Mouse (Mus musculus): Measurements from ENCODE around the gene Alpl. TPM values are rescaled to one million over a fixed set of nuclear protein-coding genes. Genes with fewer than 3 reads are reported as not detected.

Alpl gene
- polyA plus RNA-seq, 1 experiment: 0.07 TPM

- Histone ChIP-seq H3K36me3 (ENCODE audit: control insufficient read depth, insufficient read depth) (no peaks in the 10 kb centered on the region), H3K79me2 (ENCODE audit: control insufficient read depth, insufficient read depth) (no peaks in the 10 kb centered on the region), H3K27me3 (ENCODE audit: control insufficient read depth, insufficient read depth, insufficient read length) (peaks cover 8% of the 10 kb centered on the region), H3K4me3 (no peak overlapping the region), H3K4me2 (ENCODE audit: low read depth) (no peak overlapping the region), H3ac (ENCODE audit: control insufficient read depth, insufficient read length) (no peak overlapping the region)
- no peak for TF ChIP-seq SRF (IDR thresholded peaks at IDR 0.05; ENCODE audit: control insufficient read depth, insufficient read length, low read depth)
- TF ChIP-seq TCF12 (IDR thresholded peaks at IDR 0.05; ENCODE audit: insufficient read depth, poor library complexity, severe bottlenecking): no peak
- no peak for TF ChIP-seq POLR2AphosphoS2 (IDR thresholded peaks at IDR 0.05; ENCODE audit: insufficient read length, low read depth)
- no peak for TF ChIP-seq E2F4 (IDR thresholded peaks at IDR 0.05; ENCODE audit: insufficient read depth)
- no peak for TF ChIP-seq USF1 (IDR thresholded peaks at IDR 0.05; ENCODE audit: low read depth)
- TF ChIP-seq REST (IDR thresholded peaks at IDR 0.05; ENCODE audit: insufficient read depth, insufficient read length): no peak
- no peak for TF ChIP-seq MYOG (IDR thresholded peaks at IDR 0.05; ENCODE audit: control insufficient read depth in 1 of 3, insufficient read depth in 1 of 3, insufficient read length in 2 of 3, low read depth in 2 of 3)
- no peak for TF ChIP-seq TCF3 (IDR thresholded peaks at IDR 0.05; ENCODE audit: insufficient read length, low read depth)
- TF ChIP-seq CEBPB (IDR thresholded peaks at IDR 0.05; ENCODE audit: insufficient read depth, poor library complexity, severe bottlenecking): no peak
- no peak for TF ChIP-seq POLR2A (IDR thresholded peaks at IDR 0.05; ENCODE audit: insufficient read length, low read depth)
- TF ChIP-seq MAX (IDR thresholded peaks at IDR 0.05; ENCODE audit: low read depth): no peak
- TF ChIP-seq MYOD1 (IDR thresholded peaks at IDR 0.05; ENCODE audit: control insufficient read depth in 1 of 3, insufficient read length in 2 of 3, low read depth in 2 of 3): no peak
Measured at GRCm38 (mm10) chr4:137824881-137825280, 28.7 kb upstream of the Alpl start.

GRCm38 (mm10) chr4:137823542-137823941 is 27.4 kb upstream of the Alpl start:
- no peak overlapping the region for H3K4me2 ChIP-seq (ENCODE audit: low read depth)
- H3K36me3 ChIP-seq (ENCODE audit: control insufficient read depth, insufficient read depth): no peaks in the 10 kb centered on the region
- H3K79me2 ChIP-seq (ENCODE audit: control insufficient read depth, insufficient read depth): no peaks in the 10 kb centered on the region
- no peak overlapping the region for H3ac ChIP-seq (ENCODE audit: control insufficient read depth, insufficient read length)
- no peaks in the 10 kb centered on the region for H3K27me3 ChIP-seq (ENCODE audit: control insufficient read depth, insufficient read depth, insufficient read length)
- TF ChIP-seq TCF12 (IDR thresholded peaks at IDR 0.05; ENCODE audit: insufficient read depth, poor library complexity, severe bottlenecking) (no peak), E2F4 (IDR thresholded peaks at IDR 0.05; ENCODE audit: insufficient read depth) (no peak), USF1 (IDR thresholded peaks at IDR 0.05; ENCODE audit: low read depth) (no peak), REST (IDR thresholded peaks at IDR 0.05; ENCODE audit: insufficient read depth, insufficient read length) (no peak), CEBPB (IDR thresholded peaks at IDR 0.05; ENCODE audit: insufficient read depth, poor library complexity, severe bottlenecking) (no peak), POLR2AphosphoS2 (IDR thresholded peaks at IDR 0.05; ENCODE audit: insufficient read length, low read depth) (no peak), MAX (IDR thresholded peaks at IDR 0.05; ENCODE audit: low read depth) (no peak), TCF3 (IDR thresholded peaks at IDR 0.05; ENCODE audit: insufficient read length, low read depth) (no peak), MYOG (IDR thresholded peaks at IDR 0.05; ENCODE audit: control insufficient read depth in 1 of 3, insufficient read depth in 1 of 3, insufficient read length in 2 of 3, low read depth in 2 of 3) (no peak), MYOD1 (IDR thresholded peaks at IDR 0.05; ENCODE audit: control insufficient read depth in 1 of 3, insufficient read length in 2 of 3, low read depth in 2 of 3) (no peak), SRF (IDR thresholded peaks at IDR 0.05; ENCODE audit: control insufficient read depth, insufficient read length, low read depth) (no peak), POLR2A (IDR thresholded peaks at IDR 0.05; ENCODE audit: insufficient read length, low read depth) (no peak)
- no peak overlapping the region for H3K4me3 ChIP-seq

- Histone ChIP-seq H3K27me3 (ENCODE audit: control insufficient read depth, insufficient read depth, insufficient read length) (no peaks in the 10 kb centered on the region), H3K79me2 (ENCODE audit: control insufficient read depth, insufficient read depth) (no peaks in the 10 kb centered on the region), H3ac (ENCODE audit: control insufficient read depth, insufficient read length) (no peak overlapping the region), H3K36me3 (ENCODE audit: control insufficient read depth, insufficient read depth) (no peaks in the 10 kb centered on the region), H3K4me3 (no peak overlapping the region), H3K4me2 (ENCODE audit: low read depth) (no peak overlapping the region)
- no peak for TF ChIP-seq TCF12 (IDR thresholded peaks at IDR 0.05; ENCODE audit: insufficient read depth, poor library complexity, severe bottlenecking)
- no peak for TF ChIP-seq E2F4 (IDR thresholded peaks at IDR 0.05; ENCODE audit: insufficient read depth)
- TF ChIP-seq MAX (IDR thresholded peaks at IDR 0.05; ENCODE audit: low read depth): no peak
- TF ChIP-seq MYOG (IDR thresholded peaks at IDR 0.05; ENCODE audit: control insufficient read depth in 1 of 3, insufficient read depth in 1 of 3, insufficient read length in 2 of 3, low read depth in 2 of 3): no peak
- no peak for TF ChIP-seq POLR2AphosphoS2 (IDR thresholded peaks at IDR 0.05; ENCODE audit: insufficient read length, low read depth)
- TF ChIP-seq CEBPB (IDR thresholded peaks at IDR 0.05; ENCODE audit: insufficient read depth, poor library complexity, severe bottlenecking): no peak
- no peak for TF ChIP-seq MYOD1 (IDR thresholded peaks at IDR 0.05; ENCODE audit: control insufficient read depth in 1 of 3, insufficient read length in 2 of 3, low read depth in 2 of 3)
- no peak for TF ChIP-seq REST (IDR thresholded peaks at IDR 0.05; ENCODE audit: insufficient read depth, insufficient read length)
- no peak for TF ChIP-seq TCF3 (IDR thresholded peaks at IDR 0.05; ENCODE audit: insufficient read length, low read depth)
- no peak for TF ChIP-seq SRF (IDR thresholded peaks at IDR 0.05; ENCODE audit: control insufficient read depth, insufficient read length, low read depth)
- TF ChIP-seq POLR2A (IDR thresholded peaks at IDR 0.05; ENCODE audit: insufficient read length, low read depth): no peak
- no peak for TF ChIP-seq USF1 (IDR thresholded peaks at IDR 0.05; ENCODE audit: low read depth)
Measured at GRCm38 (mm10) chr4:137822537-137822936, 26.4 kb upstream of the Alpl start.

DNA sequence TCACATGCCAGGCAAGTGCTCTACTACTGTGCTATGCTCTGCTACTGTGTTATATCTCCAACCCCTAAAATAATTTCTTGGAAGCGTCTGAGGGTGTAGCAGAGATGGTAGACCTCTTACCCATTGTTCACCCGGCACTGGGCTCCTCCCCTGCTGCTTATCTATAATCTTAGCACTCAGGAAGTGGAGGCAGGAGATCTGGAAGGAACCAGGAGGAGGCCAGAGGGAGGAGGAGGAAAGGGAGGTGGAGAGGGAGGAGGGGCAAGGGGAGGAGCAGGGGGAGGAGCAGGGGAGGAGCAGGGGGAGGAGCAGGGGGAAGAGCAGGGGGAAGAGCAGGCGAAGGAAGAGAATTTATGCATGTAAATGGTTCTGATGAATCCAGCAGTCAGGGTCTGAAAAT is 24.5 kb upstream of the Alpl start:
- Histone ChIP-seq H3ac (ENCODE audit: control insufficient read depth, insufficient read length) (no peak overlapping the region), H3K4me3 (no peak overlapping the region), H3K36me3 (ENCODE audit: control insufficient read depth, insufficient read depth) (no peaks in the 10 kb centered on the region), H3K4me2 (ENCODE audit: low read depth) (no peak overlapping the region), H3K79me2 (ENCODE audit: control insufficient read depth, insufficient read depth) (no peaks in the 10 kb centered on the region), H3K27me3 (ENCODE audit: control insufficient read depth, insufficient read depth, insufficient read length) (no peaks in the 10 kb centered on the region)
- TF ChIP-seq POLR2AphosphoS2 (IDR thresholded peaks at IDR 0.05; ENCODE audit: insufficient read length, low read depth): no peak
- no peak for TF ChIP-seq USF1 (IDR thresholded peaks at IDR 0.05; ENCODE audit: low read depth)
- no peak for TF ChIP-seq E2F4 (IDR thresholded peaks at IDR 0.05; ENCODE audit: insufficient read depth)
- TF ChIP-seq MAX (IDR thresholded peaks at IDR 0.05; ENCODE audit: low read depth): no peak
- no peak for TF ChIP-seq TCF12 (IDR thresholded peaks at IDR 0.05; ENCODE audit: insufficient read depth, poor library complexity, severe bottlenecking)
- TF ChIP-seq MYOD1 (IDR thresholded peaks at IDR 0.05; ENCODE audit: control insufficient read depth in 1 of 3, insufficient read length in 2 of 3, low read depth in 2 of 3): no peak
- TF ChIP-seq CEBPB (IDR thresholded peaks at IDR 0.05; ENCODE audit: insufficient read depth, poor library complexity, severe bottlenecking): no peak
- TF ChIP-seq TCF3 (IDR thresholded peaks at IDR 0.05; ENCODE audit: insufficient read length, low read depth): no peak

All from myocyte (in vitro differentiated cells).